Mouse (Mus musculus) ovary, postnatal 36 days (tissue): Measurements from ENCODE around the gene Spef1.
A peak's percentile ranks its signal among the peaks of the same experiment; 100 is the strongest.
"Not testable (repeated sequence)": the region's sequence is repeated elsewhere in the genome, so short reads cannot be mapped to it uniquely, and the experiment has no call there.

Experiments
- DNase-seq: peaks from one replicate; pipeline ENCODE4 v3.0.0; 2022; ENCODE audit warnings: low spot score, mixed read lengths

Spef1 gene

DNA sequence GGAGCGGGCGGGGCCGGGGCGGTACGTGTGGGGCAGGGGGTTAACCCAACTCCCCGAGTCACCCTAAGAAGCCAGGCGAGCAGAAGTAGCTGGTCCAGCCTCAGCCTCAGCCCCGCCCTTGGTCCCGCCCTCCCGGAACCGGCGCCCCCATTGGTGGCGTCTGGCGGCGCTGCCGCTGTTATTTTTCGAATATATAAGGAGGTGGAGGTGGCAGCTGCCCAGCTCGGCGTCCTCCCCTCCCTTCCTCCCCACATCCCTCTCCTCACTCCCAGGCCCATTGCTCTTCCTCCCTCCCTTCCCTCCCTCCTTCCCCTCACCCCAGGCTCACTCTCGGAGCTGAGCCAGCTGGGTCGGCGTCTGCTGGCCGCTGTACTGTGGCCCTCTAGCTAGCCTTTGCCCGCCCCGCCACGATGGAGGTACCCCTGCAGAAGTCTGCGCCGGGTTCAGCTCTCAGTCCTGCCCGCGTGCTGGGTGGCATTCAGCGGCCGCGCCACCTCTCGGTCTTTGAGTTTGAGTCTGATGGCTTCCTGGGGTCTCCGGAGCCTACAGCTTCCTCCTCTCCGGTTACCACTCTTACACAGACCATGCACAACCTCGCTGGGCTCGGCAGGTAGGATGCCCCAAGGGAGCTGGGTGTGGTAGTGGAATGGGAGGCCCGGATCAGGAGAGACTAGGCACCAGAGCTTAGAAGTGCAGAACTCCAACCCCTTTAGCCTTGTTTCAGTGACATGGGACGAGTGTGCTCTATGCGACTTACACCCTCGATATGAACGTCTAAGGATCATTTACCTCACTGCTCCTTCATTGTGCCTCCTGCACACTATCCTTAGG is at the start of gene Spef1, which contains the start of gene Cdc25b:
Spef1 (minus strand) TSS at position 512 of the 831 bp plus-strand sequence.
Cdc25b (plus strand) TSS at position 179 of the 831 bp plus-strand sequence.
- DNase-seq: peak; percentile 86

GRCm38 (mm10) chr2:131234970-131235635 is 48.0 kb upstream of the Spef1 start:
- DNase-seq: no peak

DNA sequence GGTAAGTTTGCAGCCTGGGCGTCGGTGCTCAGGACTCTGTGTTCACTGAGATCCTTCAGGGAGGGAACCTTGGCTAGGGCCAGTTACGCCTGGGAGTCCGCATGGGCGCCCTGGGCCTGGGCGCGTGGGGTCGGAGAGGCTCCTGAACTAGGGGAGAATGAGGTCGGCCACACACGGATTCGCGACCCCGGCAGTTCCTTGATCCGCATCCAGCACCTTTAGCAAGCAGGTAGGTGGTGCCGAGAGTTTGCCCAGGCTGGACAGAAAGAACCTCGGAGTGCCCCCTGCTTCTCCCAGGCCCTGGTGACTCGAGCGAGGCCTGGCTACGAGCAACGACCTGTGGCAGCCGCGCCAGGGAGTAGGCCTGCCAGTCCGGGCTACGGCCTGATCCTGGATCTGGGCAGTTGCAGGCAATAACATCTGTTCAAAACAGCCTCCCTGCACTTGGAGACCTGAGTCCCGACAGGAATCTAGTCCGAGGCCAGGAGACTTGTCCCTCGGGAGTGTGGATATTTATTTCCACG is 47.1 kb upstream of the Spef1 start:
- DNase-seq: no peak

- peak; percentile 96 for DNase-seq
Observed at GRCm38 (mm10) chr2:131233307-131234126, 46.4 kb upstream of the Spef1 start, which contains the start of gene Mavs. Gene Mavs, plus strand, starts transcription at chr2:131234063.

DNA sequence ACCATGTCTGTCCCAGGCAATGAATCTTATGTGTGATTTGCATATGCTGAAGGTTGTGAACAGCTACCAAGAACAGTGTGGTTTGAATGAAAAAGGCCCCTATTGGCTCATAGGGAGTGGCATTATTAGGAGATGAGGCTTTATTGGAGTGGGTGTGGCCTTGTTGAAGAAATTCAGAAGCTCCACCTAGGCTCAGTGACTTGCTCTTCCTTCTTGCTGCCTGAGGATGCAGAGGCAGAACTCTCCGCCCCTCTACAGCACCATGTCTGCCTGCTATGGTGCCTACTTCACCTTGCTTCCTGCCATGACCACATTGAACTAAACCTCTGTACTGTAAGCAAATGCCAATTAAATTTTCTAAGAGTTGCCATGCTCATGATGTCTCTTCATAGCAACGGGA is 45.5 kb upstream of the Spef1 start:
- no peak for DNase-seq

DNA sequence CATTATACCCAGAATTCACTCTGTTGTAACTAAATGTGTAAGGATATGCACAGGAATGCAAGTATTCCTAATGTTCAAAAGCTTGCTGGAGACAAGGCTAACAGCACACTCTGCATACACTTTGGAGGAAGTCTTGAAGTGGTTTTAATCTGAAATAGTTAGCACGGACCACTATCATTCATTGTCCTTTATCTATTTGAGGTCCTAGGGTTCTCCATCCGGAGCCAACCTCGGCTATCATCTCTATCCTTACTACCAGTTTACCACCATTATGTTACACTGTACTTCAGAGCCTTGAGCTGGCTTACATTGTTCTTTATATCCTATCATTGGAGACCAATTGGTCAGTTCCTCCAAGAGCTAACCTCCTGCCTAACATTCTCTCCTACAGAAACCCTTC is 40.2 kb upstream of the Spef1 start:
- no peak for DNase-seq

DNA sequence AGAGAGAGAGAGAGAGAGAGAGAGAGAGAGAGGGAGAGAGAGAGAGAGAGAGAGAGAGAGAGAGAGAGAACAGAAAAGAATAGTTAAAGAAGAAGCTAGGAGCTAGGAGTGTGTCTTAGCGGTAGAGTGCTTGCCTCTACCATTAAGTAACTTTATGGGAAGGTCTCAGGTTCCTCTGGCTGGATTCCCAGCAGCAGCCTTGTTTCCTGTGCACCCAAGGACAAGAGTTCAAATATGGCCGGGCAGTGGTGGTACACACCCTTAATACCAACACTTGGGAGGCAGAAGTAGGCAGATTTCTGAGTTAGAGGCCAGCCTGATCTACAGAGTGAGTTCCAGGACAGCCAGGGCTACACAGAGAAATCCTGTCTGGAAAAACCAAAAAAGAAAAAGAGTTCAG is 39.6 kb upstream of the Spef1 start:
- DNase-seq: not testable (repeated sequence)

DNA sequence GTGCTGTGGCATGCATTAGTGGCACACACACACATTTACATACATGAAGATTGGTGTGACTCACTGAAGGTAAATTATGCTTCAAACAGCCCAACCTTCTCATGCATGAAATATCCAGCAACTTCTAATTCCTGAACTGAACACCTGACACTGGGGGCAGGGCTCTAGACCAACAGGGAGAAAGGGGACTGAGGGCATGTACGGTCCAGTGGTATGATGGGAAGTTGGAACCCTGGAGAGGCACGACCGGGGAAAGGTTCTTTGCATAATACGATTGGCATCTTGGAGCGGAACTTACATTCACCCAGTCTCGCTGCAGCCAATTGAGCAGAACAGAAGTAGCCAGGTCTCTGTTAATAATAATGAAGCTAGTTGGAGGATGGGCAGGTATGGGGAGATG is 38.1 kb upstream of the Spef1 start:
- no peak for DNase-seq

- DNase-seq: peak; percentile 31
Observed at GRCm38 (mm10) chr2:131223569-131223968, 36.5 kb upstream of the Spef1 start.

GRCm38 (mm10) chr2:131222562-131222961 is 35.5 kb upstream of the Spef1 start:
- DNase-seq: no peak

- no peak for DNase-seq
Observed at GRCm38 (mm10) chr2:131221853-131222515, 34.9 kb upstream of the Spef1 start.

- DNase-seq: no peak
Observed at GRCm38 (mm10) chr2:131220030-131220429, 32.9 kb upstream of the Spef1 start.

- DNase-seq: no peak
Observed at GRCm38 (mm10) chr2:131215941-131216858, 29.1 kb upstream of the Spef1 start.

DNA sequence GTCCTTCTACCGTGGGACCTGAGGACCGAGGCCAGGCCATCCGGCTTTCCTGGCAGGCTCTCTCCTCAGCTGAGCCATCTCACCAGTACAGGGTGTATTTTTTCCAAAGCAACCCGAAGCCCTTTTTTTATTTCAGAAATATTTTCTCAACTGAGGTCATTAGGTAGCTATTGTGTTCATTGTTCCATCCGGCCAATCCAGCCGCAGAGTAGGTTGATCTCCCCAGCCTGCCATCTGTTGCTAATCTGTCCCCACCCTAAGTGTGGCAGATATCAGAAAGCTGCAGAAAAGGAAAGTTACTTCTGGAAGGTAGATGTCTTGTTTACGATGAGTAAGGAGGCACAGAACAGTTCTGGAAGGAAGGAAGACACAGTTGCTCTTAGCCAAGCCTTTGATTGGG is 26.7 kb upstream of the Spef1 start:
- no peak for DNase-seq

DNA sequence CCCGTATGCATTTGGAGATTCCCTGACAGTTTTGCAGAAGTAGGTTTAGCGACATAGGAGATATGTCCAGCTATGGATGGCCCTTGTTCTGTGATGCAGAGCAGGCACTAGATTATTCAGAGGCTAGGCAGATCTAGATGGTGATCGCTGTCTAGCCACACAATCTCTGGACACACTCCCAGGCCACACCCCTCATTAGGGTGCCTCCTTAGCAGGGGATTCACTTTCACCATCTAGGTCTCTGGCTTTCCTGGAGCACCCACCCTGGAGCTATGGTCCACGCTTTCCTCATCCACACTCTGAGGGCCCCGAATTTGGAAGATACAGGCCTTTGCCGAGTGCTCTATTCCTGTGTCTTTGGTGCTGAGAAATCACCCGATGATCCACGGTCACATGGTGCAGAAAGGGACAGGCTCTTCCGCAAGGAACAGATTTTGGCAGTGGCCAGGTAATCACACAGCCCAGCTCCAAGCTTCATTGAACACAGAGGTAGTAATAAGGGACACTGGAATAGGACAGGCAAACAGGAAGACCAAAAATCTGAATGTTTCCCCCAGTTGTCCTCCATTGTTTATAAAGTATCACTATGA is 24.0 kb upstream of the Spef1 start:
- no peak for DNase-seq

- peak; percentile 95 for DNase-seq
Observed at GRCm38 (mm10) chr2:131209969-131210792, 23.1 kb upstream of the Spef1 start.

DNA sequence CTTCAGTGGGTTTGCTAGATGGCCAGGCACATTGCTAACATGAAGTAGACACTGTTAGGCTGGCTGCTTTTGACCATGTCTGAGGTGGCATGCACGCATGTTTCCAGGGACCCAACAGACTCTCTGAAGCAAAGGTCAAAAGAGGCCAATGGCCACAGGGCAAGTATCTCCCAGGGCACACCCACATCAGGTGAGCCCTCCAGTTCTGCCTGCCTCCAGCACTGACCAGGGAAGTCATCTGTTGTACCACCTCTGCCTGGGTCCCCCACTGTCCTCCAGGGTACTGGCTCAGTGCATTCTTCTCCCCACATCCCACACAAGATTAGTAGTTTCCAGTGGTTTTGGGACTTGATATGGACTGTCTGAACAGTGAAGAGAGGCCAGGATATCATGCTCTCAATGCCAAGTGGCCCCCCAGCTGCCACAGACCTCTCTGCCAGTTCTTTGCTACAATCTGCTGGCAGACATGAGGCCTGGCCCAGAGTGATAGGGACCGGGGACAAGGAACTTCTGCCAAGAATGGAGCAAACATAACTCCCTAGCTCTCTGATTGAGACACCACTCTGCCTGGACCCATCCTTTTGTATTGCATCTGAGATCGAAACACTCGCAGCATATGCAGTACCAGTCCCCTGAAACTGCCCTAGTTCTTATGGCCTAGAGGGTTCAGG is 22.2 kb upstream of the Spef1 start:
- peak; percentile 23 for DNase-seq

DNA sequence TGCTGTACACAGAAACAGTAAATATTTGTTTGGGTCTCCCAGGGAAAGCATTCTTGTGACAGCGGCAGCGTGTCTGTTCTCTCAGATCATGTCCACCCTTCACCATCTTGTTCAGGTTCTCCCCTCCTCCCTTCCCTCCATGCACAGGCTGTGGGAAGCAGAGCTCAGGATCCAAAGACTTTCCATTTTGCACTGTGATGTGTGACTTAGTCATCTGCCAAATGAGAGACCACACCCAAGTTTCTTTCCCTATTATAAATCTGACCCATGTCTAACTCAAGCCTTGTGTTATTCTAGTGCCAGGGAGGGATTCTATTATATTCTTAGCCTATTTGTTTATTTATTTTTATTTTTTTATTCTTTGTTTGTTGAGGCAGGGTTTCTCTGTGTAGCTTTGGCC is 21.3 kb upstream of the Spef1 start:
- DNase-seq: no peak

DNA sequence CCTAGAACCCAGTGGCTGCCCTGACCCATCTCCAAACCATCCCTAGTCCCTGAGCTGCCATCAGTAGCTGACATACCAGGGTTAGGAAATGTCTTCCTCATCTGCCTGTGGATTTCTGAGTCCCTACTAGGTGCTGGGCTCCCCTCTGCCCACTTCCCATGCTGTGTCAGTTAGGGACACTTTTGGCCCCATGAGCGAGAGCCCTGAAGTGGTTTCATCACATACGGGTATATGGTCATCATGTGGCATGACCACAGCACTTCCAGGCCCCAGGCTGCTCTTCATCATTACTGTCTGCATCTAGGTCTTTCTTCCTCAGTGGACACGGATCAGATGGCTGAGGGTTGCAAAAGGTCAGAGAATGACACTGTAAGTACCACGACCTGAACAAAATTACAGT is 19.7 kb upstream of the Spef1 start, which contains the start of gene Ap5s1:
Ap5s1 (plus strand) TSS at position 301 of the 400 bp plus-strand sequence.
- DNase-seq: no peak
